Mouse (Mus musculus) stomach, embryonic 16.5 days (tissue): Measurements from ENCODE around the gene Dgka. TPM values are rescaled to one million over a fixed set of nuclear protein-coding genes. Genes with fewer than 3 reads are reported as not detected.

ENCODE experiments used
- ATAC-seq: fragments of 200-750 bp; cut with Nextera tagmentation; 2 replicates; pipeline ENCODE4 v1.8.0; 2017; ENCODE audit warnings: moderate number of reproducible peaks, moderate TSS enrichment; ENCODE audit not compliant: insufficient read depth, low FRiP score
- H3K27ac ChIP-seq: fragments of 300-500 bp; sonication (generic); 2 replicates; pipeline ENCODE4 v1.5.1; 2014; ENCODE audit warnings: low read length
- H3K27me3 ChIP-seq: fragments of 300-500 bp; sonication (generic); 2 replicates; pipeline ENCODE4 v1.6.1; 2014; ENCODE audit warnings: low read length, control low read depth, mixed read lengths; ENCODE audit not compliant: control insufficient read depth, insufficient read depth
- H3K36me3 ChIP-seq: fragments of 300-500 bp; sonication (generic); 2 replicates; pipeline ENCODE4 v1.6.1; 2014; ENCODE audit warnings: low read length; ENCODE audit not compliant: control insufficient read depth, insufficient read depth
- H3K4me1 ChIP-seq: fragments of 300-500 bp; sonication (generic); 2 replicates; pipeline ENCODE4 v1.6.1; 2014; ENCODE audit warnings: low read length, control low read depth, mixed read lengths; ENCODE audit not compliant: control insufficient read depth, insufficient read depth
- H3K4me2 ChIP-seq: fragments of 300-500 bp; sonication (generic); 2 replicates; pipeline ENCODE4 v1.6.1; 2014; ENCODE audit warnings: low read depth, low read length, mixed read lengths
- H3K4me3 ChIP-seq: fragments of 300-500 bp; sonication (generic); replicated peaks from 2 replicates; pipeline ENCODE4 v1.5.1; 2014; ENCODE audit warnings: mild to moderate bottlenecking, low read length
- H3K9ac ChIP-seq: fragments of 300-500 bp; sonication (generic); 2 replicates; pipeline ENCODE4 v1.6.1; 2014; ENCODE audit warnings: low read length
- H3K9me3 ChIP-seq: fragments of 300-500 bp; sonication (generic); replicated peaks from 2 replicates; pipeline ENCODE4 v1.6.1; 2016; ENCODE audit warnings: low read length, control low read depth; ENCODE audit not compliant: control insufficient read depth
- WGBS: fragments of 180-500 bp; shearing (Covaris S2); extraction: QIAGEN DNeasy Blood & Tissue Kit; methylation state at CpG from one replicate; pipeline ENCODE4 v1.1.7; 2014; 5-methylcytosine and 5-hydroxymethylcytosine counted together
- polyA plus RNA-seq: library from polyadenylated mRNA; unstranded; fragments of >200 nt; fragmentation: Nextera tagmentation; extraction: Ambion mirVana; gene quantifications from 2 replicates; pipeline ENCODE4 v1.2.1, GENCODE M21; 2015

Dgka gene
- polyA plus RNA-seq, 1 experiment from 2014 or later = 28.2 TPM

- ATAC-seq = no peak
- Histone ChIP-seq H3K9me3 (no peaks in the 10 kb centered on the region), H3K27ac (no peak overlapping the region), H3K4me2 (no peak overlapping the region), H3K4me3 (no peak overlapping the region), H3K4me1 (0 out of 2 replicates have a peak, but pooled peaks cover 4% of the 10 kb centered on the region), H3K9ac (no peak overlapping the region), H3K27me3 (no peaks in the 10 kb centered on the region), H3K36me3 (no peaks in the 10 kb centered on the region)
- WGBS = 30% methylated on average over 5 of the region's 5 CpGs
Measured at GRCm38 (mm10) chr10:128773685-128774084, 29.0 kb upstream of the Dgka start.

GRCm38 (mm10) chr10:128772895-128773294, 28.2 kb upstream of the Dgka start:
- Histone ChIP-seq H3K9me3 (no peaks in the 10 kb centered on the region), H3K4me1 (no peaks in the 10 kb centered on the region), H3K36me3 (no peaks in the 10 kb centered on the region), H3K9ac (no peak overlapping the region), H3K27me3 (no peaks in the 10 kb centered on the region), H3K27ac (no peak overlapping the region), H3K4me3 (no peak overlapping the region), H3K4me2 (no peak overlapping the region)
- WGBS = 78% methylated on average over 2 of the region's 2 CpGs
- ATAC-seq = no peak

GRCm38 (mm10) chr10:128748252-128748864, 3.7 kb upstream of the Dgka start:
- peak overlapping the region; percentile 78 for H3K9ac ChIP-seq
- peaks cover 24% of the 10 kb centered on the region for H3K4me1 ChIP-seq
- peak; percentile 83 for ATAC-seq
- H3K27ac ChIP-seq = peak overlapping the region; percentile 99
- H3K9me3 ChIP-seq = no peaks in the 10 kb centered on the region
- WGBS = under 1% methylated on average over 37 of the region's 37 CpGs
- H3K4me3 ChIP-seq = peak overlapping the region; percentile 74
- no peaks in the 10 kb centered on the region for H3K27me3 ChIP-seq
- H3K36me3 ChIP-seq = no peaks in the 10 kb centered on the region
- H3K4me2 ChIP-seq = peak overlapping the region; percentile 96

- H3K36me3 ChIP-seq = no peaks in the 10 kb centered on the region
- peak; percentile 86 for ATAC-seq
- WGBS = under 1% methylated on average over 36 of the region's 36 CpGs
- H3K9ac ChIP-seq = peak within 1 kb of the TSS; percentile 78
- peaks cover 26% of the 10 kb centered on the region for H3K4me1 ChIP-seq
- peak within 1 kb of the TSS; percentile 74 for H3K4me3 ChIP-seq
- H3K27me3 ChIP-seq = no peaks in the 10 kb centered on the region
- peak within 1 kb of the TSS; percentile 96 for H3K4me2 ChIP-seq
- H3K27ac ChIP-seq = peak within 1 kb of the TSS; percentile 99
- H3K9me3 ChIP-seq = no peaks in the 10 kb centered on the region
Measured at GRCm38 (mm10) chr10:128747646-128748251, 3.1 kb upstream of the Dgka start, which contains the start of gene Pym1. Pym1 (plus strand) TSS chr10:128747889.

- peak overlapping the region; percentile 96 for H3K4me2 ChIP-seq
- no peak for ATAC-seq
- H3K4me1 ChIP-seq = peaks cover 30% of the 10 kb centered on the region
- no peaks in the 10 kb centered on the region for H3K27me3 ChIP-seq
- H3K27ac ChIP-seq = peak overlapping the region; percentile 99
- peak overlapping the region; percentile 74 for H3K4me3 ChIP-seq
- H3K9me3 ChIP-seq = no peaks in the 10 kb centered on the region
- WGBS = 38% methylated on average over 8 of the region's 9 CpGs
- H3K36me3 ChIP-seq = no peaks in the 10 kb centered on the region
- H3K9ac ChIP-seq = peak overlapping the region; percentile 78
Measured at GRCm38 (mm10) chr10:128746972-128747645, 2.5 kb upstream of the Dgka start.

GRCm38 (mm10) chr10:128745946-128746613, 1.4 kb upstream of the Dgka start:
- Histone ChIP-seq H3K4me2 (no peak overlapping the region), H3K27me3 (no peaks in the 10 kb centered on the region), H3K9me3 (no peaks in the 10 kb centered on the region), H3K4me3 (no peak overlapping the region), H3K27ac (0 out of 2 replicates have a peak overlapping the region, but pooled peaks have one; percentile 3), H3K4me1 (peaks cover 30% of the 10 kb centered on the region), H3K36me3 (no peaks in the 10 kb centered on the region), H3K9ac (no peak overlapping the region)
- ATAC-seq = no peak
- 89% methylated on average over 10 of the region's 10 CpGs for WGBS

GRCm38 (mm10) chr10:128744211-128744610, 444 bp downstream of the Dgka start:
- no peak for ATAC-seq
- Histone ChIP-seq H3K36me3 (no peaks in the 10 kb centered on the region), H3K9ac (peak overlapping the region; percentile 91), H3K4me3 (peak overlapping the region; percentile 77), H3K4me2 (peak overlapping the region; percentile 73), H3K27me3 (no peaks in the 10 kb centered on the region), H3K27ac (peak overlapping the region; percentile 85), H3K4me1 (peaks cover 24% of the 10 kb centered on the region), H3K9me3 (no peaks in the 10 kb centered on the region)
- 29% methylated on average over 8 of the region's 8 CpGs for WGBS

- peaks cover 20% of the 10 kb centered on the region for H3K4me1 ChIP-seq
- peak overlapping the region; percentile 91 for H3K9ac ChIP-seq
- WGBS = under 1% methylated on average over 37 of the region's 37 CpGs
- no peaks in the 10 kb centered on the region for H3K36me3 ChIP-seq
- peak overlapping the region; percentile 77 for H3K4me3 ChIP-seq
- no peaks in the 10 kb centered on the region for H3K27me3 ChIP-seq
- H3K4me2 ChIP-seq = peak overlapping the region; percentile 73
- peak overlapping the region; percentile 85 for H3K27ac ChIP-seq
- H3K9me3 ChIP-seq = no peaks in the 10 kb centered on the region
- peak; percentile 34; the same call in 1 of the 2 replicates for ATAC-seq
Measured at GRCm38 (mm10) chr10:128743791-128744191, 864 bp downstream of the Dgka start.
